Mouse (Mus musculus) left cerebral cortex, adult 9 months (tissue): Measurements from ENCODE around the gene Fbxo5.
A peak's percentile ranks its signal among the peaks of the same experiment; 100 is the strongest.

Experiments used
- DNase-seq, 2 experiments: peaks; one replicate each; pipeline ENCODE4 v3.0.0; 2022; ENCODE audit warnings: low spot score in 2 of 2

Gene Fbxo5

DNA sequence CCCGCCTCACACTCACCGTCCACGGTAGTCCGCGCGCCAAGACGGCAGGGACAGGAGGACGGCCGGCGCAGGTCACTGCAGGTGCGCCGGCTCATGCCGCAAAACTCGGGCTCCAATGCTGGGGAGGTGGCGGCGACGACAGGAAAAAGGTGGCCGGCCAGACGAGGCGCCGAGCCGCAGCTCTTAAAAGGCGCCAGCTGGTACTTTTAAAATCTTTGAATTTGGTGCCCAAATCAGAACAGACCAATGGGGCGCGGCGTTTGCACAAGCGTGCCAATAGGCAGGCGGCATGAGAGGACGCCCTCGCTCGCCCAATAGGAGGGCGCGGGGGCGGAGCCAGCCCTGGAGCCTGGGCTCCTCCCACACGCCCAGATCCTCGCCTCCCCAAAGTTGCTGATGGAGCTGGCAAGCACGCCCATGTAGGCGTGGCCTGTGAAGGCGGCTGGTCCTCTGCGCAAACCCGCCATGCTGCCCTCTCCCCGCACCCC, at the start of gene Fbxo5:
TSS of gene Fbxo5 (minus strand) at position 358 of the 488 bp plus-strand sequence.
- peak; percentile 98 for DNase-seq

GRCm38 (mm10) chr10:5853290-5853868, 48.0 kb upstream of the Fbxo5 start:
- peak; percentile 23 to 35 for DNase-seq

- DNase-seq, result no peak
Measured at GRCm38 (mm10) chr10:5846939-5847338, 41.5 kb upstream of the Fbxo5 start.

DNA sequence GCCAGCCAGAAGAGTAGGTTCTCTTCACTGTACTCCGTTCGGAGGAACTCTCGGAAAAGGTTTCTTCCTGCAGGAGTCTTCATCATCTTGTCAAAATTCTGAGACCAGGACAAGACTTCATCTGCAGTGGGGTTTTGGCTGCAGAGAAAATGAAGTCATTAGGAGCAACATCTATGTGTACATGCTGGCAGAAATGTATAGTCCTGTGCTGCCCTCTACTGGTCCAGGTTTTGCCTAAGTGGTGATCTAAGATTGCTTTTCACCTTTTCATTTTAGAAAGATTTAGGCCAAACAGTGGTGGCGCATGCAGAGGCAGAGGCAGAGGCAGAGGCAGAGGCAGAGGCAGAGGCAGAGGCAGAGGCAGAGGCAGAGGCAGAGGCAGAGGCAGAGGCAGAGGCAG, 36.0 kb upstream of the Fbxo5 start:
- peak in 1 of 2 experiments; percentile 31 for DNase-seq

- no peak for DNase-seq
Measured at GRCm38 (mm10) chr10:5826336-5827025, 21.1 kb upstream of the Fbxo5 start.

DNA sequence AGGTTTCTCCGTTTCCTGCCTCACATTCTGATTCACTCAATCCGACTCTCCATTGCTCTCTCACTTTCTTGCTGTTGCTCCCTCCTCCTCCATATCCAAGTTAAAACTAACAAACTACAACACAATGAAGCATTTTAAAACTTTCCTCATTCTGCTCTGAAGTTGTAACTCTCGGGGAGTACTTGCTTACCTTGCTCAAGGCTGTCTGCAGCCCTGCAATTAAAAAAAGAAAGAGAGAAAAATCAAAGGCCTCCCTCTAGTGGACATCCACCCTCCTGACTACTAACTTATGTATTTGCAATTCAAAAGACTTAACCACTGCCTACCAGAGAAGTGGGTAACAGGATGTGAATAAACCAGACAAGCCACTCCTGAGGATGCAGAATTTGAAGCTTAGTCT, 19.4 kb upstream of the Fbxo5 start:
- peak in 1 of 2 experiments; percentile 62 for DNase-seq

- DNase-seq, result peak; percentile 93 to 95
Measured at GRCm38 (mm10) chr10:5823740-5824491, 18.5 kb upstream of the Fbxo5 start, which contains the start of gene Mtrf1l. TSS of gene Mtrf1l (minus strand) at chr10:5823910.

GRCm38 (mm10) chr10:5823291-5823739, 17.9 kb upstream of the Fbxo5 start:
- DNase-seq, result peak in 1 of 2 experiments; percentile 34

DNA sequence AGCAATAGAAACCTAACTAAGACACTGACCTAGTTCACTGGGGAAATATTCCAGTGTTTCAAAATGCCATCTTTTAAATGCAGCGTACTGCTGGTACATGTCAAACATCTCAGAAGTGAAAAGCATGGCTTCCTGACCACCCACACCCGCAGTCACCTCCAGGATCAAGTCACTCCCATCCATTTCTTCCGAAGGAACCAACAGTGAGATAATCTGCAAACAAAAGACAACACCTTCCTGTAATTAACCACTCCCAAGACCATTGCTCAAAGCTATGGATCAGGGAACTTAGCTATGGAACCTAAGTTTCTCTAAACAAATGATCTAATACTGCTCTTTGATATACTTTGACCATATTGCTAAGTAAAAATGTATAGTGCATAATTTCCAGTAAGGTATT, 13.4 kb upstream of the Fbxo5 start:
- no peak for DNase-seq

DNA sequence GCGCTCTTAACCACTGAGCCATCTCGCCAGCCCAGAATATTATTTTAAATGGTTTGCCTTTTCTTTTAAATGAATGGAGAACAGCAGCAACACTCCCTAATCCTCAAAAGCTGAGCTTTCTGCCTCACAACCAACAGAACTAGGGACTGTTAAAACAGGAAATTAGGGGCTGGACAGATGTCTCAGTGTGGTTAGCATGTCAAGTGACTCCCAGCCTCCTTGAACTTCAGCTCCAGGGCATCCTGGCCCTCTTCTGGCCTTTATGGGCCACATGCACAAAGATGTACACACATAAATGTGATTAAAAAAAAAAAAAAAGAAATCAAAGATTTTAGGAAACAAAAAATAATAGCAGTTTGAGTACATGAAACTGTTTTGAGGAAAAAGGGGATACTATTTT, 10.6 kb upstream of the Fbxo5 start:
- DNase-seq, result no peak

DNA sequence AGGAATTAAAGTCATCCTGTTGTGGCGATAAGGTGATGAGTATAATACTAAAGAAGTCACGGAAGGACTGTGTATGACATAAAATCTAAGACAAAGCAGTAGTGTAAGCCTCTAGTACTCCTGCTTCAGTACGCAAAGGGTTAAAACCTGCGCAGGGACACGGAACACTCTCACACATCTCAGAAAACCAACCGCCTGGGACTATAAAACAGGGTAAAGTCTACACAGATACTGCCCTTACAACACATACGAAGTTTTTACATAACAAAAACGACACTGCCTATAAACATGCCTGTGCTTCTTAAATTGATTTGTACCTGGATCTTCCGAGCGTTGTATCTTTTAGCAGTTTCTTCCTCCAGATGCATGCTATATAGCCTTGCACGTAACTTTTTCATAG, 8.3 kb upstream of the Fbxo5 start:
- DNase-seq, result no peak

- DNase-seq, result no peak
Measured at GRCm38 (mm10) chr10:5807683-5808082, 2.3 kb upstream of the Fbxo5 start.

GRCm38 (mm10) chr10:5806996-5807395, 1.6 kb upstream of the Fbxo5 start:
- no peak for DNase-seq

- DNase-seq, result peak in 1 of 2 experiments; percentile 8
Measured at GRCm38 (mm10) chr10:5806416-5806815, 1.0 kb upstream of the Fbxo5 start.

DNA sequence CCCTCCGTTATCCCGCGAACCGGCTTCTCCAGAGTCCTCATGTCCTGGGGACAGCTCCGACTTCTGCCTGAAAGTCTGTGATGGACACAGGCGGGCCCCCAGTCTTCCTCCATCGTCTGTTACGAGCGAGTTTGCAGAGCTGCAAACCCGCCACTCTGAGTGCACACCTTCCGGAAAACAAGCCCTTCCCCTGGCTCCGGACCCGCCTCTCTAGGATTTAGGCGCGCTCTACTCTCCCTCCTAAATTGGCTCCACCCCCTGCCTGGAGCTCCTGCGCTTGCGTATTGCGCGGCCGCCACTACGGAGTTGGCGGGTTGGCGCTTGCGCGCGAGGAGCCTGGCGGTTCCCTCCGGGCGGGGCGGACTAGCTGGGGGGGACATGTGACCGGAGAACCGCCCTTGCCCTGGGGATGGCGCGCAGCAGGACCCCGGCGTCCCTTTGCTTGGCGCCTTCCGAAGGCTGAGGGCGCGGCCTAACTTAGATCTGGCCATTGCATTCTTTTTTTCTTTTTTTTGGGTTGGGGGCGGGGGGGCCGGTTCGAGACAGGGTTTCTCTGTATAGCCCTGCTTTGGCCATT, 419 bp upstream of the Fbxo5 start:
- peak; percentile 89 to 95 for DNase-seq

DNA sequence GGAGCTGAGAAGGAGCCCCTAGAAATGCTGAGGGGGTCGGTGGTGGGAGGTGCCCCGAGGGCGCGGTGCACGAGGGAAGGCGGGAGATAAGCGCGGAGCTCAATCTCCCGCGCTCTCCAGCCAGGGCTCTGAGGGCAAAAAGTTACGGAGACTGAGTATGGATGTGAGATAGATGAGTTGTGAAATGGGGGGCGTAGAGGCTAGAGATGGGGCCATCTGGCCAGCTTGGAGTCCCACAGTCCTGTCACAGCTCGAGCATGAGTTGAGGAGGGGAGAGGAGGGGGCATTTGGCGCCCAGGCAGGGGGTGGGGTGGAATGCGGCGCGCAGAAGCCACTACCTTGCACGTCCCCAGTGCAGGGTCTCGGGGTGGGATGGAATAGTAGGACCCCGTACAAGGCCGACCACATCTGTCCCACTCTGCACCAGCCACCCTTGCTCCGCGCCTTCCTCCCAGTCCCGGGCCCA, 676 bp downstream of the Fbxo5 start:
- DNase-seq, result no peak

- no peak for DNase-seq
Measured at GRCm38 (mm10) chr10:5803739-5804138, 1.7 kb downstream of the Fbxo5 start.

DNA sequence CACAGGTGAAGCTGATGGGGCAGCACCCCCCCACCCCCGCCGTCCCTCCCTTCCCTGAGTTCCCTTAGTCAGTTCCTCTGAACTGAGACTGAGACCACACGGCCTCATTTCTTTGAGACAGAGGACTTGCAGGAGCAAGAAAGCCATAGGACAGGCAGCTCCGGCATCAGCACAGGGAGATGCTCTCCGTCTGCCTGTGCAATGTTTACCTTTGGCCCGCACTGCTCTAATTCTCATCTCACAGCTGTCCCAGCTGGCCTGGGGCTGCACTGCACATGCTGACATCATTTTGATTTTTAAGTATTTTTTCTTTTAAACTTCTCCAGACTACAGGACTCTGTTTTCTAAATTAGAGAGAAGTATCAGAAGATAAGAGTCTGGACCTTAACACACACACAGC, 2.5 kb downstream of the Fbxo5 start:
- no peak for DNase-seq

- DNase-seq, result no peak
Measured at GRCm38 (mm10) chr10:5800490-5800889, 4.9 kb downstream of the Fbxo5 start.

DNA sequence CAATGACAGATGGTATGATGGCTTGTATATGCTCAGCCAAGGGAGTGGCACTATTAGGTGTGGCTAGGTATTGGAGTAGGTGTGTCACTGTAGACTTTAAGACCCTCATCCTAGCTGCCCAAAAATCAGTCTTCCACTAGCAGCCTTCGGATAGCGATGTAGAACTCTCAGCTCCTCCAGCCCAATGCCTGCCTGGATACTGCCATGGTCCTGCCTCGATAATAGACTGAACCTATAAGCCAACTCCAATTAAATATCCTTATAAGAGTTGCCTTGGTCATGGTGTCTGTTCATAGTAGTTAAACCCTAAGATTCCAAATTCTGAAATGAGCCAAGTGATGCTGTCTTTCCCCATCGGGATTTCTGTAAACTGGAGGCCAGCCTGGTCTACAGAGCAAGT, 7.3 kb downstream of the Fbxo5 start:
- DNase-seq, result no peak

GRCm38 (mm10) chr10:5790657-5791056, 14.7 kb downstream of the Fbxo5 start:
- DNase-seq, result peak in 1 of 2 experiments; percentile 53

DNA sequence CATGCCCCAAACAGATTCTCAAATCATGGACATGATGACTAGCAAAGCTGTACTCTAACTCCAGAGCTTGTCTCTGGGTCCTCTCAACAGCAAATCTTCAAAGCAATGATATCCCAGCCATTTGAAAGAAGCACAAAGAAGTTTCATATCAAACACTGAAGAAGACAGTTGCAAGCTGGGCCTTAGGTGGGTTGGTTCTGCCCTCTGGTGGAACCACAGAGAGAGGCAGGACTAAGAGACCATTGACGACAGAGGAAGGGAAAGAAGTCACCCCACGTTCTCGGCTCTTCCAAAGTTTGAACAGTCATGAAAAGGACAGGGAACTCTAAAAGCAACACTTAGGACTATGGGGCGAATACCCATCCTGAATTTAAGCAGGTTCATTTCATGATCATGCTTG, 18.5 kb downstream of the Fbxo5 start:
- peak in 1 of 2 experiments; percentile 21 for DNase-seq
